Mouse (Mus musculus): Measurements from ENCODE around the gene Atp8b3.

GRCm38 (mm10) chr10:80538180-80538579, 744 bp downstream of the Atp8b3 start:
- TF ChIP-seq CTCF (conservative IDR thresholded peaks at IDR 0.05; ENCODE audit: low read length) (no peak), NANOG (IDR thresholded peaks at IDR 0.05; ENCODE audit: borderline replicate concordance, low read length) (no peak)

All from E14TG2a.4 (cell line).